Mouse (Mus musculus): ENCODE measurements around the gene Ptpn21.

The Ptpn21 gene

DNA sequence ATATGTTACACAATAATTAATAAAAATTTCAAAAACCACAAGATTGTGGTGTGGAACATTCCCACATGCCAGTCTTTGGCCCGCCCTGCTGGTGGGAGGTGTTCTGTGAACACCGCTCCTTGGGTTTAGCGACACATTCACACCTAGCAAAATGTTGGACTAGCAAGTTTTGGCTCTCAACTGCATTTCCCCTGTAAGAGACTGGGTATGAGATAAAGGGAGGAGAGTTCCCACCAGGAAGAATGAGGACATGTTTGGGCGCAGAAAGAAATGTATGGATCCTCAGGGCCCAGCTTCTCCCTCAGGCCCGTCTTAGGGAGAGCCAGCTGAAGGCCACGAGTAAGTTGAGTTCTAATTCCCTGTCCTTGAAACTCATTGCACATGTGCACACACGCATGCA lies 74.6 kb downstream of the Ptpn21 start:
- no peak for DNase-seq (ENCODE audit: low spot score in 2 of 2)

GRCm38 (mm10) chr12:98656873-98657272 lies 80.3 kb downstream of the Ptpn21 start:
- no peak for DNase-seq (ENCODE audit: low spot score in 2 of 2)

- DNase-seq (ENCODE audit: low spot score in 2 of 2) = no peak
Measured at GRCm38 (mm10) chr12:98644852-98645251, 92.4 kb downstream of the Ptpn21 start.

DNA sequence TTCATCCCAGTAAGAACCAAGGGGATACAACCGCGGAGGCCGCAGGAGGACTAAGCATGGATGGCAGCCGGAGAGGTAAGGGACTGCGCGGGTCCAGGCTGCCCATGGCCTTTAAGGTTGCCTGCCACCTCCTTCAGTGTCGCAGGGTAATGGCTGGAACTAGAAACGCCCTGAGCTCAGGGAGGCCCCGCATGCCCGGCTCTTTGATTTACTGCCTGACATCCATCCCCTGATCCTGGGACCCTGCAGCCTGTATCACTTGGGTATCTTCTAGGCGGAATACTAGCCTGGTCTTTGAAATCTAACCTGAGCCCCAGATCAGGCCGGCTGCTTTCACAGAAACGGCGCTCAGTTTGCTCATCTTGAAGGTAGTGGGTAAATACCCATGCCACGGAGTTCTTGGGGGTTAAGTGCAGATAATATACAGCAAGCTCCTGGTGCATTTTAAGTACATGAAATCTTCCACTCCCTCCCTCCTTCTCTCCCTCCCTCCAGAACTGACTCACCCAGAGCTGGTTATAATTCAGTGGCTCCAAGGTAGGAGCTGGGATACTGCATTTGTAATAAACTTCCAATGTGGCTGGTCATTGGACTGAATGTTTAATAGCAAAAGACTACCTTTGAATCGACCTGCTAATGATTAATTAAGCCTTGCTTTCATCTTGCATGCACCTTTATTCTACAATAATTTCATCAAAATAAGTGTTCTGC lies 108.8 kb downstream of the Ptpn21 start:
- DNase-seq (ENCODE audit: low spot score in 2 of 2) = no peak

DNA sequence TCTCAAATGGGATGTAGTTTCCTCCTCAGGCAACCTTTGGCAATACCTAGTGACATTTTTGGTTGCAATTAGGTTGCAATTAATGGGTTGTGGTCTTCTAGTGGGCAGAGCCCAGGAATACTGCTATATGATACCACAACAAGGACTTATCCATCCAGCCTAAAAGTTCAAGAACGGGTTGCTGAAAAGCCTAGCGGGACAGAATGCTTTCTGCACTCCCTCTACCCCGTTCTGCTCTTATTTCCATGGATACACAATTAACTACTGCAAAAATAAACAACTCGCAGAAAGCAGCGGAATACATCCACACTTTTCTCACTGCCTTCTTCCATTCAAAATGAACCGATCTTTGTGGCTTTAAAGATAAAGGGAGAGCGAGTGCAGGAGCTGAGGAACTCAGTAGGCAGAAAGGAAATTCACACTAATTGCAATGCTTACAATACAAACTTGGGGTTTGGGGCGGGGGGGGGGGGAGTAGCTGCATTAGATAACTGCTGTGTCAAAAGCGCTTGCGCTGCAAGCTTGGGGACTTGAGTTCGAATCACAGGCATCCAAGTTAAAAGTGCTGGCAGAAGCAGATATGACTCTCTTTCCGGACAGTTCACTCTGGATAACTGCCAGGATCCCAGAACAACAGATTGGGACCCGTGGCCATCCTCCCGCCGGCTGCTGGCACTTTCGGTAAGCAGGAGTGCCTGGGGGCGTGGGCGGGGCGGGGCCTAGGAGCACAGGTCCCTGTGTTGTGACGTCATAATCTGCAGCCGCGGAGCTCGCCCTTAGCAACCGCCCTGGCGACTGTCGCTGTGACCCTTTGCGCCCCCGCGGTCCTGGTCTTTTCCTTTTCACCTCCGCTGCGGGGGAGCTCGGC lies 109.6 kb downstream of the Ptpn21 start, which contains the start of gene Spata7:
Gene Spata7 (plus strand): TSS at position 766 of the 868 bp plus-strand sequence.
- peak; percentile 79 for DNase-seq (ENCODE audit: low spot score in 2 of 2)
